Mouse (Mus musculus) layer of hippocampus, adult 18-20 months (tissue): Measurements from ENCODE around the gene Gm14226. TPM values are rescaled to one million over a fixed set of nuclear protein-coding genes. Genes with fewer than 3 reads are reported as not detected.

Source experiments
- total RNA-seq, 2 experiments: library from RNA; stranded (reverse); gene quantifications; 2 replicates each; pipeline ENCODE4 v1.2.3; 2021

Gene Gm14226
- total RNA-seq, 2 experiments from 2014 or later = 0.13 to 0.15 TPM

Other genes starting within 250 kb of the Gm14226 start
- gene Gm14214, start 248.2 kb upstream of the Gm14226 start, total RNA-seq = not detected
- 10 to 100 TPM; 67.1 to 73.5 TPM for gene Raly, start 227.2 kb upstream of the Gm14226 start, total RNA-seq
- gene a, start 226.9 kb upstream of the Gm14226 start, total RNA-seq = not detected
- gene Eif2s2, start 125.3 kb upstream of the Gm14226 start, total RNA-seq = 10 to 100 TPM; 47.9 to 50.0 TPM
- 10 to 100 TPM; 16.2 to 17.6 TPM for gene Ahcy, start 56.2 kb downstream of the Gm14226 start, total RNA-seq
- 10 to 100 TPM; 57.7 to 57.9 TPM for gene Itch, start 115.2 kb downstream of the Gm14226 start, total RNA-seq
- gene Dynlrb1, start 218.3 kb downstream of the Gm14226 start, total RNA-seq = 100 to 1,000 TPM; 299 to 308 TPM